Mouse (Mus musculus) limb, embryonic 14.5 days (tissue): ENCODE results near the gene Ajuba. TPM values are rescaled to one million over a fixed set of nuclear protein-coding genes. Genes with fewer than 3 reads are reported as not detected.

Experiments
- ATAC-seq: fragments of 200-750 bp; cut with Nextera tagmentation; 2 replicates; pipeline ENCODE4 v1.8.0; 2017; ENCODE audit warnings: low read depth, moderate number of reproducible peaks, moderate TSS enrichment; ENCODE audit not compliant: low FRiP score
- DNase-seq: peaks from one replicate; pipeline ENCODE4 v3.0.0-alpha.2; 2015; ENCODE audit warnings: low spot score
- H3K27ac ChIP-seq: fragments of 300-500 bp; sonication (generic); replicated peaks from 2 replicates; pipeline ENCODE4 v1.5.1; 2014; ENCODE audit warnings: low read depth, mild to moderate bottlenecking, low read length, moderate library complexity, mixed read lengths
- H3K27me3 ChIP-seq: fragments of 300-500 bp; sonication (generic); 2 replicates; pipeline ENCODE4 v1.6.1; 2014; ENCODE audit warnings: low read length, mixed read lengths; ENCODE audit not compliant: control insufficient read depth, insufficient read depth
- H3K36me3 ChIP-seq: fragments of 300-500 bp; sonication (generic); 2 replicates; pipeline ENCODE4 v1.6.1; 2014; ENCODE audit warnings: mild to moderate bottlenecking, low read length, moderate library complexity, mixed read lengths; ENCODE audit not compliant: control insufficient read depth, insufficient read depth
- H3K4me1 ChIP-seq: fragments of 300-500 bp; sonication (generic); 2 replicates; pipeline ENCODE4 v1.6.1; 2014; ENCODE audit warnings: antibody characterized with exemption, low read length, mixed read lengths; ENCODE audit not compliant: control insufficient read depth, insufficient read depth
- H3K4me2 ChIP-seq: fragments of 300-500 bp; sonication (generic); replicated peaks from 2 replicates; pipeline ENCODE4 v1.6.1; 2014; ENCODE audit warnings: low read depth, mild to moderate bottlenecking, low read length, moderate library complexity; ENCODE audit not compliant: severe bottlenecking
- H3K4me3 ChIP-seq: fragments of 300-500 bp; sonication (generic); replicated peaks from 2 replicates; pipeline ENCODE4 v1.5.1; 2014; ENCODE audit warnings: low read length
- H3K9ac ChIP-seq: fragments of 300-500 bp; sonication (generic); 2 replicates; pipeline ENCODE4 v1.6.1; 2014; ENCODE audit warnings: mild to moderate bottlenecking, low read depth, low read length, moderate library complexity; ENCODE audit not compliant: severe bottlenecking
- H3K9me3 ChIP-seq: fragments of 300-500 bp; sonication (generic); 2 replicates; pipeline ENCODE4 v1.6.1; 2016; ENCODE audit warnings: low read length; ENCODE audit not compliant: control insufficient read depth
- POLR2A ChIP-seq: fragments of 200-500 bp; IDR thresholded peaks from 2 replicates; pipeline ENCODE4 v1.8.0; 2012; ENCODE audit warnings: inconsistent platforms, mild to moderate bottlenecking, moderate library complexity, borderline replicate concordance; ENCODE audit not compliant: insufficient read depth, insufficient read length; ENCODE audit errors: extremely low read depth
- WGBS: fragments of 180-500 bp; shearing (Covaris S2); extraction: QIAGEN DNeasy Blood & Tissue Kit; methylation state at CpG from one replicate; pipeline ENCODE4 v1.1.7; 2014; 5-methylcytosine and 5-hydroxymethylcytosine counted together
- polyA plus RNA-seq, 2 experiments: library from polyadenylated mRNA; depleted of rRNA in 1 of 2; stranded (reverse) in 1 of 2; unstranded in 1 of 2; fragments of >200 nt; fragmentation: Nextera tagmentation in 1 of 2; extraction: Ambion mirVana in 1 of 2; gene quantifications; 2 replicates each; pipeline versions ENCODE4 v1.2.1 to v1.2.3; 2012 to 2014

Gene Ajuba
- polyA plus RNA-seq, 2 experiments, result 18.1 to 61.4 TPM

- no peaks in the 10 kb centered on the region for H3K27me3 ChIP-seq
- WGBS, result 67% methylated on average over 4 of the region's 4 CpGs
- H3K36me3 ChIP-seq, result peaks cover 25% of the 10 kb centered on the region
- DNase-seq (no peak), ATAC-seq (no peak)
- no peaks in the 10 kb centered on the region for H3K9me3 ChIP-seq
- H3K4me3 ChIP-seq, result no peak overlapping the region
- no peak overlapping the region for H3K9ac ChIP-seq
- no peak overlapping the region for H3K4me2 ChIP-seq
- TF ChIP-seq POLR2A, result no peak
- no peak overlapping the region for H3K27ac ChIP-seq
- H3K4me1 ChIP-seq, result peaks cover 9% of the 10 kb centered on the region
Measured at GRCm38 (mm10) chr14:54609245-54609644, 31.9 kb upstream of the Ajuba start.

GRCm38 (mm10) chr14:54607226-54607625 is 29.9 kb upstream of the Ajuba start:
- no peak overlapping the region for H3K4me2 ChIP-seq
- H3K4me1 ChIP-seq, result peaks cover 18% of the 10 kb centered on the region
- H3K27me3 ChIP-seq, result no peaks in the 10 kb centered on the region
- H3K4me3 ChIP-seq, result no peak overlapping the region
- no peak for TF ChIP-seq POLR2A
- no peak overlapping the region for H3K9ac ChIP-seq
- no peak overlapping the region for H3K27ac ChIP-seq
- no peak for ATAC-seq
- no peak for DNase-seq
- H3K9me3 ChIP-seq, result no peaks in the 10 kb centered on the region
- H3K36me3 ChIP-seq, result peaks cover 12% of the 10 kb centered on the region; the same call in 1 of the 2 replicates
- 58% methylated on average over 8 of the region's 8 CpGs for WGBS

GRCm38 (mm10) chr14:54605752-54606321 is 28.5 kb upstream of the Ajuba start, which contains the start of gene 4931414P19Rik:
4931414P19Rik (minus strand) TSS chr14:54605993.
- peak within 1 kb of the TSS; percentile 56 for H3K4me2 ChIP-seq
- H3K27ac ChIP-seq, result peak within 1 kb of the TSS; percentile 73
- TF ChIP-seq POLR2A, result 0 out of 2 replicates have a peak, but pooled peaks have one; percentile 28
- no peaks in the 10 kb centered on the region for H3K27me3 ChIP-seq
- no peaks in the 10 kb centered on the region for H3K9me3 ChIP-seq
- H3K9ac ChIP-seq, result peak within 1 kb of the TSS; percentile 56
- peak within 1 kb of the TSS; percentile 49 for H3K4me3 ChIP-seq
- peaks cover 18% of the 10 kb centered on the region for H3K4me1 ChIP-seq
- peak; percentile 69 for DNase-seq
- H3K36me3 ChIP-seq, result no peaks in the 10 kb centered on the region
- ATAC-seq, result peak; percentile 39; the same call in 1 of the 2 replicates
- WGBS, result 1% methylated on average over 25 of the region's 39 CpGs

GRCm38 (mm10) chr14:54603686-54604085 is 26.3 kb upstream of the Ajuba start:
- DNase-seq, result no peak
- Histone ChIP-seq H3K9me3 (no peaks in the 10 kb centered on the region), H3K27me3 (no peaks in the 10 kb centered on the region), H3K4me2 (peak overlapping the region; percentile 44), H3K9ac (peak overlapping the region; percentile 84; the same call in 1 of the 2 replicates), H3K4me3 (peak overlapping the region; percentile 62), H3K4me1 (peaks cover 18% of the 10 kb centered on the region), H3K27ac (peak overlapping the region; percentile 90), H3K36me3 (no peaks in the 10 kb centered on the region)
- TF ChIP-seq POLR2A, result no peak
- 82% methylated on average over 8 of the region's 8 CpGs for WGBS
- no peak for ATAC-seq

- peak; percentile 88 for TF ChIP-seq POLR2A
- H3K4me3 ChIP-seq, result peak overlapping the region; percentile 62
- WGBS, result under 1% methylated on average over 44 of the region's 46 CpGs
- H3K27ac ChIP-seq, result peak overlapping the region; percentile 90
- H3K4me1 ChIP-seq, result peaks cover 18% of the 10 kb centered on the region
- H3K9ac ChIP-seq, result peak overlapping the region; percentile 84
- ATAC-seq (peak; percentile 98), DNase-seq (peak; percentile 98)
- peak overlapping the region; percentile 44 for H3K4me2 ChIP-seq
- H3K27me3 ChIP-seq, result no peaks in the 10 kb centered on the region
- H3K36me3 ChIP-seq, result no peaks in the 10 kb centered on the region
- no peaks in the 10 kb centered on the region for H3K9me3 ChIP-seq
Measured at GRCm38 (mm10) chr14:54603038-54603654, 25.8 kb upstream of the Ajuba start.
